Mouse (Mus musculus) induced T-regulatory cell, adult 2 months (primary cell): ENCODE data around the gene Gm45716.
"Not testable (repeated sequence)": the region's sequence is repeated elsewhere in the genome, so short reads cannot be mapped to it uniquely, and the experiment has no call there.

ENCODE experiments used
- DNase-seq: peaks from one replicate; pipeline ENCODE4 v3.0.0-alpha.2; 2012; ENCODE audit warnings: low read depth

Gm45716 gene

DNA sequence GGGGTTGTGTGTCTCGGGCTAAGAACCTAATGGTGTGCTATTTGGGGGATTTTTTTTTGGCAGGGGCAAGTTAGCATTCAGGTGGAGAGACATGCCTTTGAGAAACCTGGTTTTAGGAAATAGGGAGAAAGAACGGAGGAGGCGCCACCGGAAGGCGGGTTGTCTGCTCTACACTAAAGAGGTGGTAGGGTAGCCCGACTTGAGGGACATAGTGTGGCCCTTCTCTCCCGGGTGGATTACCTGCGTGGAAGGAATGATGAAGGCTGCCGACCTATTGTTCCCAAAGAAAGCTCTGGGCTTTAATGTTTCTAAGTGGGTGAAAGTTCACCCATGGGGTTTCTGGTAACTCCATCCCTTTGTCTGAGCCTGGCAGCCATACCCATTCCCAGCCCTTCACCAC is 62.7 kb downstream of the Gm45716 start:
- peak; percentile 60 for DNase-seq

DNA sequence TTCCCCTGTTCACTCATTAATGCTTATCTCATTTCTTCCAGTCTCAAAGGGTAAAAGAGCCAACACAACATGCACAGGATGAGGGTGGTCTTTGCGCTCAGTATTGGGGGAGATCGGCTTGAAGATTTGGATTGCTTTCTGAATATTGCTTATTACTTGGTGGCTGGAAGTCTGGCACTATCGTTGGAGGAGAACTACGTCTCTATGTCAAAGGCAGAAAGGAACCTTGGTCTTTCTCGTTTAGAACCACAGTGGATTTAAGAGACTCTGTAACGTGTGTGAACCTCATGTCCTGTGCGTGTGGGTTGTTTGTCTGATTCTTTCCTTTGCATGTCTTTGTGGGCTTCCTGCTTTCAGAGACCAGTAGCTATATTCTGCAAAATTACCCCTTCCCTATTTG is 63.2 kb downstream of the Gm45716 start:
- peak; percentile 52 for DNase-seq

DNA sequence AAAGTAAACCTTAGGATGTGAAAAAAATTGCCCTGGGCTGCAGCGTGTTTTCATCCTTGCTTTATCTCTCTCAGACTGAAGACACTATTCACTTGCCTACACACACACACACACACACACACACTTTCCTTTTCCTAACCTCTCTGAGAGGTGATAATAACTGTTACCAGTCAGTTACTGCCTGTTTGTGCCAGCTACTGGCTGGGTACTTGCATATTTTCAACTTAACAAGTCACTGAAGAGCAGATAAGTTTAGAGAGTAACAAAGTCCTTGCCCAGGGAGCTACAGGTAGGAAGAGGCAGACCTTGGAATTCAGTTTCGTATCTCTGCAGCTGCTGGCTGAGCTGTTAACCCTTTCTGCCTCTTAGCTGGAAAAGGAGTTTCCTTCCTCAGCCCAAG is 64.4 kb downstream of the Gm45716 start:
- DNase-seq, result no peak

DNA sequence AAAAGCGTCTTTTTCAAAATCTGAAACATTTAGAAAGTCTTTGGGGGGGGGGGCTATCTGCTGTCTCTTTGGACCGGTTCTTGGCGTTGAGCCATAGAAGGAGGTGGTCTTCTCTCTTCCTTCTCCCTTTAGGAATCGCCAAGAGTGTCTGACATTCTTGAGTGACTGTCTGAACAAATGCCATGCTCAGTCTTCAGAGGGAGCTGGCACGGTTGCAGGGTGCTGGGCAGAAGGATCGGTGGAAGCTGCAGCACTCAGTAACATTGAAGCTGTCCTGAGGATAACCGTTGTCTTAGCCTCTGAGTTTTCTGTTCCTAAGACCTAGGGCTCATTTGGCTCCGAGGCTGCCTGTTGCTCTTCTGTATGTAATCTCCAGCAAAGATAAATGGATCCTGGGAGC is 64.9 kb downstream of the Gm45716 start:
- DNase-seq, result no peak

DNA sequence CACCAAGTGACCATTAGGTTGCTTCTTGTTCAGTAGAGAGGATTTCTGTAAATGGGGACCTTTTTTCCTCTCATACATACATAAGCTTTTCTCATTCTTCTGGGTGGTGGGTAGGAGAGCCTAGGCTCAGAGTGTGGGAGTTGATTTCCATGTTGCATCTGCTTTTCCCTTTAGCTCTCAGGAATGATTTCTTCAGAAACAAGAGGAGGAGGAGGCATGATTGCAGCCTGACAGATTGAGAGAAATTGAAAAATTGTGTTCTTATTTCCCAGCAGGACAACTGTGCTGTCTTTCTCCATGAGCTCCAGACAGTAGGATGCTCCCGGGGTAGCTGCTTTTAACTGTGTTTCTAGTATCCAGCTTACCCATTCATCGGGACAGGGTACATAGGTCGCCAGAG is 67.1 kb downstream of the Gm45716 start:
- DNase-seq, result no peak

DNA sequence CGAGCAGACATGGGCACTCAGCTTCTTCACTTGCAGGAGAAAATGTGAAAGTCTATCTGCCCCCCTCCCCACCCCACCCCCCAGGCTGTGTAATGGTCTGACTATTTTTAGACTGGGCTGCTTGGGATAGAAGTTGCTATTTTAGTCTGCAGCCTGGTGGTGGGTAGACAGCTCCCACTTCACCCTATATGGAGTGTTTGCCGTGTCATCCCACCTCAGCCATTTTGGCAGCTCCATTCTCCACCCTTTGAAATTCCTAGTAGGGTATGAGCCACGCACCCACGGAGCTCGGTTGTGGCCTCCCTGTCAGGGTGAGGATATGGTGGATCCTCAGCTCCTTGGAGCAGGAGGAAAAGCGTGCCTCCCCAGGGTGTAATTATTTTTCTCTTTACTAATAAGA is 68.2 kb downstream of the Gm45716 start:
- DNase-seq, result no peak

DNA sequence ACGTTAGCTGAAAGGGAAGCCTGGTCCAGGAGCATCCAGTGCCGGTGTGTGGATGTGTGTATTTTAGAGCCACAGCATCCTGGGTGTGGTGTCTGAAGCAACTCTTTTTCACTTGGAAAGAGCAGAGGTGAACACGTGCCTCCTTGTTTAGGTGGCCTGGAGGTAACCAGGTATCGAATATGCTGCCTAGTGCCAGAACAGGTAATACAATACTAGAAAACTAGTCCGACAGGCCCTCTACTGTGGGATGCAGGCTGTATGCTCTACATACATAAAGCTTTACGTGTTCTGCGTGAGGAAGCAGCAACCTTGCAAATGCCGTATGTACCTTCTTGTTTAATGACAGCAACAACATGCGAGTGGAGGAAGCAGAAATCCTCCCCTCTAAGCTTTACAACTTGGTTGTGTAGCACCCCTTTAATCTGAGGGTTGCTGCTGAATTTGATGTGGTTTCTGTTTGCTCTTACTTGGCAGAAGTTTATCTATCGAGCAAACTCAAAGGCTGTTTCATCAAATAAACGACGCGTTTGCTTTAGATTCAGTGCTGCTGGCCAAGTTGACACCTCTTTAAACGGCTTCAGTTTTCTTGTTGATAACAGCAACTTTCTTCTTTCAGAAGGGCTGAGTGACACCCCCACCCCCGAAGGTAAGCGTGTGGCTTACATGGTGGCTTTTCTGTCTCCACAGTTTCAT is 69.5 kb downstream of the Gm45716 start:
- DNase-seq, result peak; percentile 41

DNA sequence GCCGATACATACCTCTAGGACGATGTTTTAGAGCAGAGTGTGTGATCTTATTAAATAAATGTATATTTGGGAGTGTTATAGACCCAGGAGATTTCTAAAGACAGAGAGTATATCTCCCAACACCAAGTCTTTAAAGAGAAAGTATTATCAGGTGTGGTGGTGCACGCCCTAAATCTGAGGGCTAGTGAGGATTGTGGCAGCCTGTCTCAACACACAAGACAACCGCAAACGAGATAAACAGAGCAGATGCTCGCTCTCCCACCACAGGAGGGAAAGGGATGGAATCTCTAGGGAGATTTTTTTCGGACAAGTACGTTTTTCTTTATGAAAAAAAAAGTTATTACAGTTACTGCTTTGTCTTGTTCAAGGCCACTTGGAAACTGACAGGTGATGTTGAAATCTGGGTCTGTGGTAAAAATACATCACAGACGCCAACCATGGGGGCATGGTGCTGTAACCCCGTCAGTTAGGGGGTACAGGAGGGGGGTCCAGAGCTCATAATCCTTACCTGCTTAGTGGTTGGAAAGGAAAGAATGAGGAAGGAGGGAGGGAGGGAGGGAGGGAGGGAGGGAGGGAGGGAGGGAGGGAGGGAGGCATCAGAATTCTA is 70.9 kb downstream of the Gm45716 start:
- DNase-seq, result no peak

DNA sequence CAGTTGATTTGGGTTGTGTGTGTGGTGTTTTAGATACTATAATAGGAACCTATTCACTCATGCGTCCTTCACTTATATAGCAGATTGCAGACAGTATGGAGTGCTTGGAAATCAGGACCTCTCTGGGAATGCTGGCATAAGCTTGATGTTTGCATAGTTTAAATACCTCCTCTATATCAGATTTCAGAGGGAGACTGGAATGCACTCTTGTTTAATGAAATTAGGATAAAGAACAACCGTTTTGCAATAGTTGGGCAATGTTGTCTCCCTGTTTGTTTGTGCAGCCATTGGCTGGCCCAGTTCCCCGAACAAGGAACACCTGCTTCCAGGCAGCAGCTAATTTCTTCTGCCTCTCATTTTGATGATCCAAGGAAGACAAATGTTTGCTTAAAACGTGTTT is 71.6 kb downstream of the Gm45716 start:
- DNase-seq, result no peak

DNA sequence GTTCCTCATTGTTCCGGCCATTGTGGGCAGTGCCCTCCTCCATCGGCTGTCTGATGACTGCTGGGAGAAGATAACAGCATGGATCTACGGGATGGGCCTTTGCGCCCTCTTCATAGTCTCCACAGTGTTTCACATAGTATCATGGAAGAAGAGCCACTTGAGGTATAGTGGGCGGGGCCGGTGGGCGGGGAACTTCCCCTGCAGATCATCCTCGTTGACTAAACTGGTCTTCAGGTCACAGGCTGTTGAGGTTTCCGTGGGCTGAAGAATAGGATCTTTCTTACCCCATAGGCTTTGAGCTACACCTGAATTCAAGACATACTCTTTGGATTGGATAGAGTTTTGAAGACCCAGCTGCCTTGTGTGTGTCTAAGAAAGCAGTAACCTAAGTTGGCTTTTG is 72.3 kb downstream of the Gm45716 start:
- peak; percentile 75 for DNase-seq

DNA sequence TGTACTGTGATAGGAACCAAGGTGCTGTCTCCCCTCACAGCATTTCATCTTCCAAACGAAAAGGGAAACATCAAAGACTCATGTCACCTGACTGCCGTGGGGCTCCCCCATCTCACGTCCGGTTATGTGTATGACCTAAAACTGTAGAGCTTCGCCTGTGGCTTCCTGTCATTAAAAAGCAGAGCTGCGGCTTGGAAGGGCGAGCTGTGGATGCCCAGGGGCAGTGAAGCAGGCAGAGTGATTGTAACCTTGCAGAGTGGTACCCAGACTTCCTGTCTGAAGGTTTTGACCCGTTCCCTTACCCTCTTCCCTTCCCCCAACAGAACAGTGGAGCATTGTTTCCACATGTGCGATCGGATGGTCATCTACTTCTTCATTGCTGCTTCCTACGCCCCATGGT is 76.7 kb downstream of the Gm45716 start:
- DNase-seq, result peak; percentile 87

DNA sequence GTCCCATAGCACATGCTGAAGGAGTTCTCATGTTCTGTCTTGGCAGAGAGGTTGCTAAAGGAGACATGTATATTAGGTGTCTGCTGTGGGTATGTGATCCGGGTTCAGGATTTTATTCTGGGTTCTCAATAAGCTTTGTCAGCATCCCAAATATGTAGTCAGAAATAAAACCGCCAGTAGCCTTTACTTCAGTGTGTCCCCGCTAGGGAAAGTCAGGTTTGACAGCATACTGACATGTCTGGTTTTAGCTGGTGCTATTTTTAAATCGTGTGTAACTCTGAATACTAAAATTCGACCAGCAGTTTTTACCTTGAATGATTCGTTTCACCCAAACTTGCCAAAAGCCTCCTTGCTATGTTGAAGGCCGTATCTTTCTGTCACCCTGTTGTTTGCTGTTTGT is 78.1 kb downstream of the Gm45716 start:
- no peak for DNase-seq

DNA sequence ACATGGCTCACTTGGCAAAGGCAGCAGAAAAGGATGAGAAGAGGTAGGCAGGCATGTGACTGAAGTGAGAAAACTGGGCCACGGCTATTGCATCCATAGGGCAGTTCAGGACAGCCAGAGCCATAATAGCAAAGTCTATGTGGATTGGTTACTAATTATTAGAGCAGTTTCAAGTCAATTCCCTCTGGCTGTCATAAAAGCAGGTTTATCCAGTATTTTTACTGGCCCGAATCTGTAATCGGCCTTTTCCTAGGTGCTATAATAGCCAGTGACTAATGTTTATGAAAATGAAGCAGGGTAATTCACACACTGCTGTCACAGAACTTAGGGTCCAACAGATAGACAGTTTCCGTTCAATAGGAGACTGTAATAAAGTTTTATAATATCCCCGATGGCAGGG is 81.5 kb downstream of the Gm45716 start:
- DNase-seq, result no peak

DNA sequence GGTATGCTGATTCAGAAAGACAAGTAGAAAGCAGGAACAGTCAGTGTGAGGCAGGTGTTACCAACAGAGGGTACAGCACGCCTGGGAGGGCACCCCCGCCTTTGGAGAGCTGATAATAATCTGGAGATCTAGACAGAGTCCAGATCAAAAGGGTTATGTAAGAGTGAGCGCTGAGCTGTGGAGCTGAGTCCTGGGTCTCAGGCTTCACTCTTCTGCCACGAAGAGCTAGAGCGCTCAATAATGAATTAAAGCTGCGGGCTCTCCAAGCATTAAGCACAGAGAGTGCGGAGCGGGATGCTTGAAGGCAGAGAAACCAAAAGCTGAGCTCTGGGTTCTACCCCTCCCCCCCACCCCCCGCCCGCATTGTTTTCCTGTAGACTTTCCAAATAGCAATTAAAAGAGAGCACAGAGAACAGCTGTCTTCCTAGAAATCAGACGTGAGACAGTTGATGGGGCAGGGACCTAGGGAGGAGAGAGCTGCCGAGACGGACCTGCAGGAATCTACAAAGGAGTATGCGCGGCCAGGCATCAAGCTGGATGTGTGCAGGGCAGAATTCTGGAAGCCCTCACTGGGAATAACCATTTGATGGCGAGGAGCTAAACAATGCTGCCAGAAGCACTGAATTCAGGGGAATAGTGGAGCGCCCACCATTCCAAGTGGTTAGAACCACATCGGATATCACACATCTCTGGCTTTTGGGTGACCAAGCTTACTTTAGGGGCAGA is 82.1 kb downstream of the Gm45716 start:
- DNase-seq, result no peak

DNA sequence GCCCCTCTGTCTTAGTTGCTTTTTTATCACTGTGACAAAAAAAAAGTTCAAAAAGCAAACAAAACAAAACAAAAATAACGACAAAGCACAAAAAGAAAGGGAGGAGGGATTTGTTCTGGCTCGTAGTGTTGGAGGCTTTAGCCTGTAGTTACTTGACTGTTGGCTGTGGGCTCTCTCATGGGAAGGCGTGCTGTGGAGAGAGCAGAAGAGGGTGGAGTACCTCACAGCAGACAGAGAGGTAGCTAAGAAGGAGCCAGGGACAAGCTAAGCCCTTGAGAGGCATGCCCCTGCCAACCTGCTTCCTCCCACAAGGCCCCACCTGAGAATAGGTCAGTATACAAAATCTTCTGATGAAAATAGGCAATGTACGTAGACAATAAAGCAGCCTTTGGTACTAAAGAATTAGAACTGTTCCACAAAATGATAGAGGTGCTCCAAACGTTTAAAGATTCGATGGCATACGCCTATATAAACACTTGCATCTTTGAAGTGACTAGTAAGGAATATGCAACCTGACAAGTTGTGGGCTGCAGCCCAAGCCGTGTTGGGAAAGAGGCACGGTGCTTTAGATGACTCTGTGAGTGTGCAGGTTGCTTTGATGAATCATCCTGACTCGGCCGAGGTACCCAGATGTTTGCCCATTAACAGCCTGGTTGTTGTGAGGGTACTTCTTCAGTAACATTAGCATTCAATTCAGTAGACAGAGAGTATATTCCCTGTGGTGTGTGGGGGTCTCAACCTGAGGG is 82.8 kb downstream of the Gm45716 start:
- DNase-seq, result no peak

DNA sequence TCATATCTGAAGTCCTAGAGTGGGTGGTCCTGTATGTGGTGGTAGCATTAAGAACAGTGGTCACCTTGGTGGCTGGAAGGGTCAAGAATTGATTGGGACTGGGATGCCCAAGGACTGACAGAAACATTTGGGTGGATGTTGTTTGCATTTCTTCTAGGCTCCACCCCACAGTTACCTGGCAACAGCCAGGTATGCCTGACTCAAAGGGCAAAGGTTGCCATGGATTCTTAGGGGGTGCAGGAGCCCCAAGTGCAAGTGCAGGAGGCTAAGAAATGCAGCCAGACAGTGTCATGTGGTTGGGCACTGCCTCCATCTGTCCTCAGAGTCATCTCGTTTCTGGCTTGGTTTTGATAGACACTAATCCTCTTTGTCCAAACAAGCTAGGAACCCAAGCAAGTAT is 86.7 kb downstream of the Gm45716 start:
- DNase-seq, result no peak

DNA sequence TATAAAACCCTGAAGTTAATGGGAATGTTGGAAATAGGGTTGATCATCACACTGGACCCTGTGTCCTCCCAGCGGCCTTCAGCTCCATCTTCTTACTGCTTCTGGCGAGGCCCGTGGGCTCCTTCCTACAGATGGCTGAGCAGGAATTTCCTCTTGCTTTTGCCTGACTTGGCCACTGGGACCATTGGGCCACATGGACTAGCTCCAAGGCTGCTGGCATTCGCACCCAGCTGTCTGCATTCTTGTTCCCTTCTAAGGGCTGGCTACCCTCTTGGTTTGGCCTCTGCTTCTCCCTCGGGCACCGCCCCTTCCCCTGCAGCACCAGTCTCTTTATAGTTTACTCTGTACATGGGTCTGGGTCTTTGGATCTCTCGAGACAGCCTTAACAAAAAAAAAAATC is 88.2 kb downstream of the Gm45716 start:
- no peak for DNase-seq

DNA sequence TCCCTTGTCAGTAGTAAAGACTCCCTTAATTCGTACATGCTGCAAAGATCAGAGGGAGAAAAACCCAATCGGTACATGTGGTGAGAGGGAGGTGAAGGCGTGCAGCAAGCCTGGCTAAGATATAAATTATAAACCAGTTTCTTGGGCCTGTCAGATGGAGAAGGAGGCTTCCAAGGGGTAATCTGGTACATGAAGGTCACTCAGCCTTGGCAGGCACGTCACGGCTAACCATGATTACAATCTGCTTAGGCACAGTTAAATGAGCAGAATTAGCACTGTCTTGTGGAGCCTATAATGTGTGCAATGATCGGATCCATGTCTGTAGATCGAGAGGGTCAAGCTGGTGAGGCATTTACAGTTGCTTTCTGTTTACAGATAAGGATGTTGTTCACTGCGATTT is 88.7 kb downstream of the Gm45716 start:
- no peak for DNase-seq

DNA sequence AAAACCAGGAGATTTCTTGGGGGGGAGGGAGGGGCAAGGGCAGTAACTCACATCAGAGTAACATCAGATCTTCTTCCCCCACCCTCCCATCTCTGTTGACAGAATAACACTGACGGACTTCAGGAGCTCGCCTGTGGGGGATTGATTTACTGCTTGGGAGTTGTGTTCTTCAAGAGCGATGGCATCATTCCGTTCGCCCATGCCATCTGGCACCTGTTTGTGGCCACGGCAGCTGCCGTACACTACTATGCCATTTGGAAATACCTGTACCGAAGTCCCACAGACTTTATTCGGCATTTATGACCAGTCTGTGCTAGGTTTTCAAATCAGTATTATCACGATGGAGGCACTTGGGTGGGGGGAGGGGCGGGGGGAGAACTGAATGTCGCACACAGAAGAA is 89.1 kb downstream of the Gm45716 start:
- DNase-seq, result no peak

DNA sequence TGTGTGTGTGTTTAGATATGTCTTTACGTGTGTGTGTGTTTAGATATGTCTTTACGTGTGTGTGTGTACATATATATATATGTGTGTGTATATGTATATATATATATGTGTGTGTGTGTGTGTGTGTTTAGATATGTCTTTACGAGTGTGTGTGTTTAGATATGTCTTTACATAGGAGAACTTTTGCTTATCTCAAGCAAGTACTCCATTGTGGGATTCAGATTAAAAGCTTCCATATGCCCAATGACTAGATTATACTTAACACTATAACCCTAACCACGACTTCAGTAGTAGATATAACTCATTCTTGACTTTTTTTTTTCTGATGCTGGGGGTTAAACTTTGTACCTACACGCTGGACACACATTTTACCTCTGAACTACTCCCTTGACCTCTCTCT is 92.6 kb downstream of the Gm45716 start:
- DNase-seq, result no peak

DNA sequence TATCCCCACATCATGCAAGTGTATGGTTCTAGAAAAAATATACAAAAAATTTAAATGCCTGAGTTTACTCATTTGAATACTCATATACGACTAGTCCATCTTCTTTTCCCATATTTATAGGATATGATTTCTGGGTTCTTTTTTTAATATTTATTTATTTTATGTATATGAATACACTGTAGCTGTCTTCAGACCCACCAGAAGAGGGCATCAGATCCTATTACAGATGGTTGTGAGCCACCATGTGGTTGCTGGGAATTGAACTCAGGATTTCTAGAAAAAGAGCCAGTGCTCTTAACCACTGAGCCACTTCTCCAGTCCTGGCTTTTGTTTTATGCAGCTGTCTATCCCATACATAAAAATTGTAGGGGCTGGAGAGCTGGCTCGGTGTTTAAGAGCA is 94.5 kb downstream of the Gm45716 start:
- not testable (repeated sequence) for DNase-seq

DNA sequence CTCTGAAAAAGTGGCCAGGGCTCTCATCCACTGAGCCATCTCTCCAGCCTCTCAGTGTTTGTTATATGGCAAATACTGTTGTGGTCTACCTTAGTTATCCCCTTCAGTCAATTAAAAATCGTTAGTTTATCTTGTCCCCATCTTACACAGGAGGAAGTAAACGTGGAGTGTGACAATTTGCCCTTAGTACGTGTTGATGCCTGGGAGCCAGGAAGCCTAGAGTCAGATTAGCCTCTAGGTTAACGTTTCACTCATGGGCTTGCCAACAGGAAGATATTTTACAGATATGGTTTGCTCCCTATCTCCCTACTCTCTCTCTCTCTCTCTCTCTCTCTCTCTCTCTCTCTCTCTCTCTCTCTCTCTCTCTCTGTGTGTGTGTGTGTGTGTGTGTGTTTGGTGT is 95.7 kb downstream of the Gm45716 start:
- DNase-seq, result no peak

DNA sequence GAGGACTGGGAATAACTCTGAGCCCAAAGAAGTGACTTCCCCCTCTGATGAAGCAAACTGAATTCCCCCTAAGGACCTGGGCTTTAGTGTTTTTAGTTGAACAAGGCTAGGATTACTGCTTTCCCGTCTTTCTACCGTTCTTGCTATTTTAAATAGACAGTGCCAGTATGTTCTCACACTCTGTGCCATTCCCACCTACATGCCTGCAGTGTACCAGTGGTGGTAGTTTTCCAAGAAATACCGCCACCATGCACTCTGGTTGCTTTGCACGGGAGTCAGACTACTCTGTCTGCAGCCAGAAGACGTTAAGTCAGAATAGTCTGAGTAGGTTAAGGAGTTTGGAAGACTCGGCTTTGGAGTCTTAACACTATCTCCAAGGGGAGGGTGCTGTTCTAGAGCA is 96.1 kb downstream of the Gm45716 start:
- DNase-seq, result no peak
